Mouse (Mus musculus): ENCODE measurements around the gene Med29. TPM values are rescaled to one million over a fixed set of nuclear protein-coding genes. Genes with fewer than 3 reads are reported as not detected.

The Med29 gene
- polyA plus RNA-seq, 1 experiment from 2014 or later: 41.2 TPM

GRCm38 (mm10) chr7:28386462-28386861 lies 6.0 kb downstream of the Med29 start:
- no peaks in the 10 kb centered on the region for H3K27me3 ChIP-seq (ENCODE audit: control insufficient read depth, insufficient read depth, low read length)
- H3K4me2 ChIP-seq (ENCODE audit: low read depth, low read length): no peak overlapping the region
- no peaks in the 10 kb centered on the region for H3K9me3 ChIP-seq (replicated peaks; ENCODE audit: control insufficient read depth, low read length)
- peaks cover 10% of the 10 kb centered on the region; the same call in 1 of the 2 replicates for H3K36me3 ChIP-seq (ENCODE audit: control insufficient read depth, insufficient read depth, low read length)
- peaks cover 25% of the 10 kb centered on the region for H3K4me1 ChIP-seq (ENCODE audit: control insufficient read depth, insufficient read depth, low read length)
- ATAC-seq (ENCODE audit: insufficient read depth, low FRiP score): peak; percentile 73
- peak overlapping the region; percentile 36; the same call in 1 of the 2 replicates for H3K9ac ChIP-seq (ENCODE audit: low read length)
- H3K4me3 ChIP-seq (replicated peaks; ENCODE audit: low read length): no peak overlapping the region
- H3K27ac ChIP-seq (ENCODE audit: low read length): peak overlapping the region; percentile 79
- WGBS: 5% methylated on average over 4 of the region's 4 CpGs

- H3K27me3 ChIP-seq (ENCODE audit: control insufficient read depth, insufficient read depth, low read length): no peaks in the 10 kb centered on the region
- peaks cover 10% of the 10 kb centered on the region; the same call in 1 of the 2 replicates for H3K36me3 ChIP-seq (ENCODE audit: control insufficient read depth, insufficient read depth, low read length)
- H3K4me2 ChIP-seq (ENCODE audit: low read depth, low read length): no peak overlapping the region
- H3K4me3 ChIP-seq (replicated peaks; ENCODE audit: low read length): no peak overlapping the region
- WGBS: 76% methylated on average over 7 of the region's 7 CpGs
- H3K9me3 ChIP-seq (replicated peaks; ENCODE audit: control insufficient read depth, low read length): no peaks in the 10 kb centered on the region
- H3K27ac ChIP-seq (ENCODE audit: low read length): peak overlapping the region; percentile 79
- ATAC-seq (ENCODE audit: insufficient read depth, low FRiP score): no peak
- peak overlapping the region; percentile 36; the same call in 1 of the 2 replicates for H3K9ac ChIP-seq (ENCODE audit: low read length)
- H3K4me1 ChIP-seq (ENCODE audit: control insufficient read depth, insufficient read depth, low read length): peaks cover 27% of the 10 kb centered on the region
Measured at GRCm38 (mm10) chr7:28386007-28386406, 6.5 kb downstream of the Med29 start.

- Histone ChIP-seq H3K27me3 (ENCODE audit: control insufficient read depth, insufficient read depth, low read length) (no peaks in the 10 kb centered on the region), H3K9ac (ENCODE audit: low read length) (no peak overlapping the region), H3K9me3 (replicated peaks; ENCODE audit: control insufficient read depth, low read length) (no peaks in the 10 kb centered on the region), H3K4me1 (ENCODE audit: control insufficient read depth, insufficient read depth, low read length) (peaks cover 35% of the 10 kb centered on the region), H3K36me3 (ENCODE audit: control insufficient read depth, insufficient read depth, low read length) (peaks cover 7% of the 10 kb centered on the region; the same call in 1 of the 2 replicates), H3K4me3 (replicated peaks; ENCODE audit: low read length) (no peak overlapping the region), H3K27ac (ENCODE audit: low read length) (0 out of 2 replicates have a peak overlapping the region, but pooled peaks have one; percentile 22), H3K4me2 (ENCODE audit: low read depth, low read length) (no peak overlapping the region)
- WGBS: 92% methylated on average over 9 of the region's 9 CpGs
- no peak for ATAC-seq (ENCODE audit: insufficient read depth, low FRiP score)
Measured at GRCm38 (mm10) chr7:28385196-28385595, 7.3 kb downstream of the Med29 start.

- Histone ChIP-seq H3K4me1 (ENCODE audit: control insufficient read depth, insufficient read depth, low read length) (peaks cover 45% of the 10 kb centered on the region), H3K27ac (ENCODE audit: low read length) (0 out of 2 replicates have a peak overlapping the region, but pooled peaks have one; percentile 100), H3K9me3 (replicated peaks; ENCODE audit: control insufficient read depth, low read length) (no peaks in the 10 kb centered on the region), H3K36me3 (ENCODE audit: control insufficient read depth, insufficient read depth, low read length) (peaks cover 4% of the 10 kb centered on the region; the same call in 1 of the 2 replicates), H3K4me2 (ENCODE audit: low read depth, low read length) (no peak overlapping the region), H3K4me3 (replicated peaks; ENCODE audit: low read length) (no peak overlapping the region), H3K27me3 (ENCODE audit: control insufficient read depth, insufficient read depth, low read length) (no peaks in the 10 kb centered on the region), H3K9ac (ENCODE audit: low read length) (no peak overlapping the region)
- WGBS: 74% methylated on average over 6 of the region's 6 CpGs
- no peak for ATAC-seq (ENCODE audit: insufficient read depth, low FRiP score)
Measured at GRCm38 (mm10) chr7:28384162-28384561, 8.3 kb downstream of the Med29 start.

- ATAC-seq (ENCODE audit: insufficient read depth, low FRiP score): no peak
- Histone ChIP-seq H3K36me3 (ENCODE audit: control insufficient read depth, insufficient read depth, low read length) (no peaks in the 10 kb centered on the region), H3K9me3 (replicated peaks; ENCODE audit: control insufficient read depth, low read length) (no peaks in the 10 kb centered on the region), H3K4me3 (replicated peaks; ENCODE audit: low read length) (no peak overlapping the region), H3K4me2 (ENCODE audit: low read depth, low read length) (no peak overlapping the region), H3K27ac (ENCODE audit: low read length) (peak overlapping the region; percentile 100), H3K9ac (ENCODE audit: low read length) (peak overlapping the region; percentile 46), H3K4me1 (ENCODE audit: control insufficient read depth, insufficient read depth, low read length) (peaks cover 45% of the 10 kb centered on the region), H3K27me3 (ENCODE audit: control insufficient read depth, insufficient read depth, low read length) (no peaks in the 10 kb centered on the region)
- 64% methylated on average over 4 of the region's 4 CpGs for WGBS
Measured at GRCm38 (mm10) chr7:28383606-28384005, 8.9 kb downstream of the Med29 start.

GRCm38 (mm10) chr7:28382981-28383396 lies 9.5 kb downstream of the Med29 start:
- 0 out of 2 replicates have a peak, but pooled peaks cover under 1% of the 10 kb centered on the region for H3K36me3 ChIP-seq (ENCODE audit: control insufficient read depth, insufficient read depth, low read length)
- H3K27me3 ChIP-seq (ENCODE audit: control insufficient read depth, insufficient read depth, low read length): no peaks in the 10 kb centered on the region
- peak overlapping the region; percentile 69; the same call in 1 of the 2 replicates for H3K4me2 ChIP-seq (ENCODE audit: low read depth, low read length)
- peak overlapping the region; percentile 12; the same call in 1 of the 2 replicates for H3K9ac ChIP-seq (ENCODE audit: low read length)
- H3K4me3 ChIP-seq (replicated peaks; ENCODE audit: low read length): no peak overlapping the region
- ATAC-seq (ENCODE audit: insufficient read depth, low FRiP score): no peak
- 46% methylated on average over 11 of the region's 11 CpGs for whole genome bisulfite sequencing
- H3K27ac ChIP-seq (ENCODE audit: low read length): peak overlapping the region; percentile 100
- no peaks in the 10 kb centered on the region for H3K9me3 ChIP-seq (replicated peaks; ENCODE audit: control insufficient read depth, low read length)
- peaks cover 49% of the 10 kb centered on the region for H3K4me1 ChIP-seq (ENCODE audit: control insufficient read depth, insufficient read depth, low read length)

GRCm38 (mm10) chr7:28382347-28382951 lies 10.1 kb downstream of the Med29 start:
- Histone ChIP-seq H3K9me3 (replicated peaks; ENCODE audit: control insufficient read depth, low read length) (no peaks in the 10 kb centered on the region), H3K4me2 (ENCODE audit: low read depth, low read length) (peak overlapping the region; percentile 69), H3K27ac (ENCODE audit: low read length) (peak overlapping the region; percentile 100), H3K9ac (ENCODE audit: low read length) (peak overlapping the region; percentile 82), H3K4me1 (ENCODE audit: control insufficient read depth, insufficient read depth, low read length) (peaks cover 54% of the 10 kb centered on the region), H3K4me3 (replicated peaks; ENCODE audit: low read length) (peak overlapping the region; percentile 43), H3K36me3 (ENCODE audit: control insufficient read depth, insufficient read depth, low read length) (peaks cover 6% of the 10 kb centered on the region; the same call in 1 of the 2 replicates), H3K27me3 (ENCODE audit: control insufficient read depth, insufficient read depth, low read length) (no peaks in the 10 kb centered on the region)
- ATAC-seq (ENCODE audit: insufficient read depth, low FRiP score): no peak
- 31% methylated on average over 10 of the region's 12 CpGs for WGBS

GRCm38 (mm10) chr7:28381938-28382337 lies 10.6 kb downstream of the Med29 start:
- peak overlapping the region; percentile 43 for H3K4me3 ChIP-seq (replicated peaks; ENCODE audit: low read length)
- H3K4me1 ChIP-seq (ENCODE audit: control insufficient read depth, insufficient read depth, low read length): peaks cover 59% of the 10 kb centered on the region
- no peaks in the 10 kb centered on the region for H3K27me3 ChIP-seq (ENCODE audit: control insufficient read depth, insufficient read depth, low read length)
- H3K36me3 ChIP-seq (ENCODE audit: control insufficient read depth, insufficient read depth, low read length): peaks cover 6% of the 10 kb centered on the region; the same call in 1 of the 2 replicates
- H3K4me2 ChIP-seq (ENCODE audit: low read depth, low read length): peak overlapping the region; percentile 69
- peak overlapping the region; percentile 82 for H3K9ac ChIP-seq (ENCODE audit: low read length)
- no peaks in the 10 kb centered on the region for H3K9me3 ChIP-seq (replicated peaks; ENCODE audit: control insufficient read depth, low read length)
- 0% methylated on average over 20 of the region's 20 CpGs for WGBS
- H3K27ac ChIP-seq (ENCODE audit: low read length): peak overlapping the region; percentile 100
- ATAC-seq (ENCODE audit: insufficient read depth, low FRiP score): peak; percentile 61

GRCm38 (mm10) chr7:28381017-28381790 lies 11.3 kb downstream of the Med29 start:
- H3K9ac ChIP-seq (ENCODE audit: low read length): peak overlapping the region; percentile 82
- peaks cover 58% of the 10 kb centered on the region for H3K4me1 ChIP-seq (ENCODE audit: control insufficient read depth, insufficient read depth, low read length)
- peak overlapping the region; percentile 69 for H3K4me2 ChIP-seq (ENCODE audit: low read depth, low read length)
- H3K9me3 ChIP-seq (replicated peaks; ENCODE audit: control insufficient read depth, low read length): no peaks in the 10 kb centered on the region
- H3K27me3 ChIP-seq (ENCODE audit: control insufficient read depth, insufficient read depth, low read length): no peaks in the 10 kb centered on the region
- H3K4me3 ChIP-seq (replicated peaks; ENCODE audit: low read length): peak overlapping the region; percentile 43
- peak; percentile 55 for ATAC-seq (ENCODE audit: insufficient read depth, low FRiP score)
- WGBS: 3% methylated on average over 30 of the region's 30 CpGs
- H3K36me3 ChIP-seq (ENCODE audit: control insufficient read depth, insufficient read depth, low read length): peaks cover 6% of the 10 kb centered on the region; the same call in 1 of the 2 replicates
- peak overlapping the region; percentile 100 for H3K27ac ChIP-seq (ENCODE audit: low read length)

Measured in stomach, embryonic 16.5 days (tissue).